Mouse (Mus musculus) CH12.LX (cell line): ENCODE data around the gene Immp2l. TPM values are rescaled to one million over a fixed set of nuclear protein-coding genes. Genes with fewer than 3 reads are reported as not detected.
"Not testable (repeated sequence)": the region's sequence is repeated elsewhere in the genome, so short reads cannot be mapped to it uniquely, and the experiment has no call there.

Source experiments
- DNase-seq: peaks from one replicate; pipeline ENCODE4 v3.0.0-alpha.2; 2013; ENCODE audit errors: extremely low read depth
- H3K27ac ChIP-seq: 2 replicates; pipeline ENCODE4 v1.5.1; 2012; ENCODE audit warnings: low read depth, mild to moderate bottlenecking, control low read depth, moderate library complexity; ENCODE audit not compliant: insufficient read depth
- H3K27me3 ChIP-seq: replicated peaks from 2 replicates; pipeline ENCODE3; 2012; ENCODE audit warnings: inconsistent platforms
- H3K36me3 ChIP-seq, 2 experiments: replicated peaks in 1 of 2; 2 replicates each; pipeline versions ENCODE3 to v1.6.1; 2012; ENCODE audit warnings: inconsistent platforms in 1 of 2, low read length in 1 of 2, mild to moderate bottlenecking in 1 of 2, mixed read lengths in 1 of 2, moderate library complexity in 1 of 2; ENCODE audit not compliant: control insufficient read depth in 1 of 2, insufficient read depth in 1 of 2
- H3K4me1 ChIP-seq, 2 experiments: 2 replicates each; pipeline ENCODE4 v1.6.1; 2012; ENCODE audit warnings: inconsistent platforms in 1 of 2, moderate library complexity in 1 of 2; ENCODE audit not compliant: insufficient read depth in 2 of 2, control insufficient read depth in 1 of 2
- H3K4me2 ChIP-seq: 2 replicates; pipeline ENCODE4 v1.6.1; 2012; ENCODE audit warnings: low read depth, mild to moderate bottlenecking, control low read depth; ENCODE audit not compliant: poor library complexity, insufficient read depth, severe bottlenecking
- H3K4me3 ChIP-seq, 3 experiments: fragments of 150-350 bp in 1 of 3; sonication (generic) in 1 of 3; replicated peaks in 1 of 3; 2 replicates each; pipeline versions ENCODE3 to v1.5.1; 2011 to 2012; ENCODE audit warnings: low read depth in 2 of 3, low read length in 2 of 3, mild to moderate bottlenecking in 2 of 3, moderate library complexity in 2 of 3, control low read depth in 1 of 3, improper control_type of control experiment in 1 of 3, inconsistent platforms in 1 of 3, mixed read lengths in 1 of 3; ENCODE audit not compliant: poor library complexity in 1 of 3
- H3K79me2 ChIP-seq: replicated peaks from 2 replicates; pipeline ENCODE4 v1.6.1; 2012; ENCODE audit warnings: mild to moderate bottlenecking, moderate library complexity; ENCODE audit not compliant: control insufficient read depth, poor library complexity, insufficient read depth, severe bottlenecking; ENCODE audit errors: extremely low read depth
- H3K9ac ChIP-seq: 2 replicates; pipeline ENCODE4 v1.6.1; 2012; ENCODE audit warnings: low read depth, mild to moderate bottlenecking, control low read depth, moderate library complexity; ENCODE audit not compliant: insufficient read depth
- H3K9me3 ChIP-seq: replicated peaks from 2 replicates; pipeline ENCODE3; 2012; ENCODE audit warnings: low read length, inconsistent platforms, mixed read lengths
- CHD1 ChIP-seq: IDR thresholded peaks from 2 replicates; pipeline ENCODE4 v1.6.1; 2012; ENCODE audit warnings: low read depth, low read length, improper control_type of control experiment, inconsistent platforms
- E2F4 ChIP-seq: IDR thresholded peaks from 2 replicates; pipeline ENCODE4 v1.6.1; 2011; ENCODE audit warnings: low read depth, low read length, improper control_type of control experiment; ENCODE audit not compliant: insufficient replicate concordance
- EP300 ChIP-seq: IDR thresholded peaks from 2 replicates; pipeline ENCODE4 v1.6.1; 2011; ENCODE audit warnings: low read length, improper control_type of control experiment
- ETS1 ChIP-seq: conservative IDR thresholded peaks from 2 replicates; pipeline ENCODE4 v1.6.1; 2012; ENCODE audit warnings: low read depth, mild to moderate bottlenecking, inconsistent platforms, low read length, improper control_type of control experiment, moderate library complexity
- GABPA ChIP-seq: IDR thresholded peaks from 2 replicates; pipeline ENCODE4 v1.6.1; 2012; ENCODE audit warnings: low read depth, low read length, improper control_type of control experiment, inconsistent platforms; ENCODE audit not compliant: insufficient replicate concordance
- HCFC1 ChIP-seq: IDR thresholded peaks from 2 replicates; pipeline ENCODE4 v1.6.1; 2012; ENCODE audit warnings: low read depth, mild to moderate bottlenecking, inconsistent platforms, low read length, improper control_type of control experiment
- IRF4 ChIP-seq: IDR thresholded peaks from 2 replicates; pipeline ENCODE4 v1.6.1; 2014; ENCODE audit warnings: low read depth, mild to moderate bottlenecking, inconsistent platforms, low read length, improper control_type of control experiment
- JUN ChIP-seq: IDR thresholded peaks from 2 replicates; pipeline ENCODE4 v1.6.1; 2011; ENCODE audit warnings: low read depth, mild to moderate bottlenecking, low read length, improper control_type of control experiment, moderate library complexity; ENCODE audit not compliant: insufficient read depth
- MAX ChIP-seq: IDR thresholded peaks from 2 replicates; pipeline ENCODE4 v1.6.1; 2011; ENCODE audit warnings: low read length, improper control_type of control experiment
- MEF2A ChIP-seq: IDR thresholded peaks from 2 replicates; pipeline ENCODE4 v1.6.1; 2014; ENCODE audit warnings: low read depth, mild to moderate bottlenecking, inconsistent platforms, low read length, improper control_type of control experiment, borderline replicate concordance
- RAD21 ChIP-seq: IDR thresholded peaks from 2 replicates; pipeline ENCODE4 v1.6.1; 2011; ENCODE audit warnings: low read depth, mild to moderate bottlenecking, low read length, improper control_type of control experiment, moderate library complexity
- SIN3A ChIP-seq: IDR thresholded peaks from 2 replicates; pipeline ENCODE4 v1.6.1; 2012; ENCODE audit warnings: low read length, improper control_type of control experiment, inconsistent platforms
- SMC3 ChIP-seq: IDR thresholded peaks from 2 replicates; pipeline ENCODE4 v1.6.1; 2011; ENCODE audit warnings: low read depth, low read length, improper control_type of control experiment
- UBTF ChIP-seq: IDR thresholded peaks from 2 replicates; pipeline ENCODE4 v1.6.1; 2012; ENCODE audit warnings: low read depth, mild to moderate bottlenecking, inconsistent platforms, low read length, improper control_type of control experiment, moderate library complexity
- USF1 ChIP-seq: IDR thresholded peaks from 2 replicates; pipeline ENCODE4 v1.6.1; 2014; ENCODE audit warnings: low read depth, mild to moderate bottlenecking, inconsistent platforms, low read length, improper control_type of control experiment
- ZMIZ1 ChIP-seq: IDR thresholded peaks from 2 replicates; pipeline ENCODE4 v1.6.1; 2012; ENCODE audit warnings: low read depth, mild to moderate bottlenecking, inconsistent platforms, low read length, improper control_type of control experiment
- ZNF384 ChIP-seq: IDR thresholded peaks from 2 replicates; pipeline ENCODE4 v1.6.1; 2012; ENCODE audit warnings: low read depth, low read length, improper control_type of control experiment, inconsistent platforms
- dilution Hi-C: fragments of 300-500 bp; cut with MboI; formaldehyde crosslinking; loops from 2 replicates; pipeline ENCODE4 v1.14.3; 2020; ENCODE audit warnings: low sequenced_read_pairs; ENCODE audit not compliant: extremely low pct_unique_long_range_greater_than_20kb, extremely low pct_ligation_motif_present
- in situ Hi-C: fragments of 300-500 bp; cut with MboI; formaldehyde crosslinking; loops from 3 replicates; pipeline ENCODE4 v1.14.3; 2019; ENCODE audit warnings: low sequenced_read_pairs, low pct_ligation_motif_present, low pct_unique_long_range_greater_than_20kb, mixed read lengths
- polyA plus RNA-seq: library from polyadenylated mRNA; unstranded; fragments of >175 nt; gene quantifications from 2 replicates; pipeline ENCODE4 v1.2.1, GENCODE M21; 2012; ENCODE audit warnings: low read depth; ENCODE audit not compliant: insufficient read length
- total RNA-seq, 2 experiments: library from RNA; depleted of rRNA; stranded (reverse); fragments of 300-350 nt in 1 of 2; fragments of >200 nt in 1 of 2; gene quantifications; 2 replicates each; pipeline ENCODE4 v1.2.3; 2012 to 2014

The Immp2l gene
- total and polyA plus RNA-seq, 3 experiments, result 4.8 to 16.5 (median 9.9) TPM

GRCm38 (mm10) chr12:41842694-41843329 is 818.9 kb downstream of the Immp2l start:
- Histone ChIP-seq H3K27ac (no peak overlapping the region), H3K79me2 (no peaks in the 10 kb centered on the region), H3K36me3 (no peaks in the 10 kb centered on the region), H3K9me3 (no peaks in the 10 kb centered on the region), H3K9ac (no peak overlapping the region), H3K4me1 (no peaks in the 10 kb centered on the region), H3K4me3 (no peak overlapping the region), H3K27me3 (no peaks in the 10 kb centered on the region), H3K4me2 (no peak overlapping the region)
- in situ Hi-C loops (no loop called here), dilution Hi-C loops (no loop called here)
- TF ChIP-seq IRF4 (no peak), CHD1 (no peak), RAD21 (no peak), E2F4 (no peak), UBTF (no peak), GABPA (no peak), SIN3A (no peak), USF1 (no peak), HCFC1 (no peak), SMC3 (no peak), JUN (no peak), EP300 (no peak), ZNF384 (no peak), MAX (no peak), ETS1 (no peak), ZMIZ1 (no peak)
- DNase-seq, result no peak

- no peak overlapping the region for H3K4me2 ChIP-seq
- in situ Hi-C loops, result no loop called here
These were observed 828.1 kb downstream of the Immp2l start for GRCm38 (mm10) chr12:41851896-41852470.

GRCm38 (mm10) chr12:41859652-41860051 is 835.8 kb downstream of the Immp2l start:
- H3K4me3 ChIP-seq, H3K36me3 ChIP-seq, in situ Hi-C loops, H3K27me3 ChIP-seq, H3K27ac ChIP-seq, H3K9ac ChIP-seq, DNase-seq, dilution Hi-C loops, H3K4me1 ChIP-seq, H3K4me2 ChIP-seq, H3K9me3 ChIP-seq, H3K79me2 ChIP-seq: not testable (repeated sequence)

More at GRCm38 (mm10) chr12:41851896-41852470, 828.1 kb downstream of the Immp2l start:
- no peak for DNase-seq
- dilution Hi-C loops, result no loop called here
- Histone ChIP-seq H3K9me3 (no peaks in the 10 kb centered on the region), H3K4me1 (no peaks in the 10 kb centered on the region), H3K36me3 (no peaks in the 10 kb centered on the region), H3K27ac (no peak overlapping the region), H3K4me3 (no peak overlapping the region), H3K79me2 (no peaks in the 10 kb centered on the region), H3K27me3 (no peaks in the 10 kb centered on the region), H3K9ac (no peak overlapping the region)
- TF ChIP-seq MEF2A (no peak), MAX (no peak), E2F4 (no peak), ETS1 (no peak)
